Mouse (Mus musculus) adrenal gland, adult 8-10 months (tissue): Measurements from ENCODE around the gene Mphosph6. TPM values are rescaled to one million over a fixed set of nuclear protein-coding genes. Genes with fewer than 3 reads are reported as not detected.

Experiments
- DNase-seq: peaks from one replicate; pipeline ENCODE4 v3.0.0; 2022
- total RNA-seq, 4 experiments: library from RNA; stranded (reverse); gene quantifications; 2 replicates each; pipeline ENCODE4 v1.2.4; 2022

The Mphosph6 gene
- total RNA-seq, 4 experiments from 2014 or later, result 17.5 to 24.0 (median 21.9) TPM

DNA sequence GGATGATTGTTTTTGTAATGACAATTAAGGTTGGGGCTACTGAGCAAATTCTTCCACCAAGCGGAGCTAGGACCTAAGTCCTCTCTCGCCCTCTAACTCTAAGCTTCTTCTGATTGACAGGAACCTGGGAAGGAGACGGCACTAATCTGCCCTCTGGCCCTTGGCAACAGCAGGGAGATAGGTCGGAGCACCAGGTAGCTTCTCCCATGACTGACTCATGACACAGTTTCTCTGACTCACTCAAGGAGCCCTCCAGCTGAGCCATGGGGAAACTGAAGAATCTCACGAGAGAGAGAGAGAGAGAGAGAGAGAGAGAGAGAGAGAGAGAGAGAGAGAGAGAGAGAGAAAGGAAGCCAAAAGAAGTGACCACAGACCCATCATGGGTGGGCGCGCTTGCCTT, 32.8 kb downstream of the Mphosph6 start:
- DNase-seq, result no peak

DNA sequence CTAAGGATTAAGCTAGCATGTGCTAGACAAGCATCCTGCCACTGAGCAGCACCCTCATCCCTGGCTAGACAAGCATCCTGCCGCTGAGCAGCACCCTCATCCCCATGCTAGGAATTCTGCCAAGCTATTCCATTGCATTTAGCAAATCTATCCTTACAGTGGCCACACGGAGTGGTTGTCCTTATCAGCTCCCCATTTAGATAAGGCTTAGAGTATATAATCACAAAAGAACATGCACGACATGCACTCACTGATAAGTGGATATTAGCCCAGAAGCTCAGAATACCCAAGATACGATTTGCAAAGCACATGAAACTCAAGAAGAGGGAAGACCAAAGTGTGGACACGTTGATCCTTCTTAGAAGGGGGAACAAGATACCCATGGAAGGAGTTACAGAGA, 35.8 kb downstream of the Mphosph6 start:
- DNase-seq, result no peak

DNA sequence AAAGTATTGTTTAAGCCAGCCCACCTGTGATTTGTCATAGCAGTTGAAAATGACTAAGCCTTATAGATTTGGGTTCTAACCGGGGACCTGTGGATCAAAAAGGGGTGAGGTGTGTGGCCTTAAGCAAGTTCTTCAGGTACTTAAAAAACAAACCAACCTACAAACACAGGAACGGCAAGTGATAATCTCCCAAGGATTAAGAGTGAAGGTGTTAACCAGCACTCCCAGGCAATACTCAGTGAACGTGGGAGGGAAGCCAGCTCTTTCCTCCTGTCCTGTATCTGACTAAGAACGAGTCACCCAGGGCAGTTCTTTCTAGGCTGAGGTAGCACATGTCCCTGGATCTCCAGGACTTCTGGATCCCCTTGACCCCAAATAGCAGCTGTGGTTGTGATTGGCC, 37.1 kb downstream of the Mphosph6 start:
- no peak for DNase-seq

DNA sequence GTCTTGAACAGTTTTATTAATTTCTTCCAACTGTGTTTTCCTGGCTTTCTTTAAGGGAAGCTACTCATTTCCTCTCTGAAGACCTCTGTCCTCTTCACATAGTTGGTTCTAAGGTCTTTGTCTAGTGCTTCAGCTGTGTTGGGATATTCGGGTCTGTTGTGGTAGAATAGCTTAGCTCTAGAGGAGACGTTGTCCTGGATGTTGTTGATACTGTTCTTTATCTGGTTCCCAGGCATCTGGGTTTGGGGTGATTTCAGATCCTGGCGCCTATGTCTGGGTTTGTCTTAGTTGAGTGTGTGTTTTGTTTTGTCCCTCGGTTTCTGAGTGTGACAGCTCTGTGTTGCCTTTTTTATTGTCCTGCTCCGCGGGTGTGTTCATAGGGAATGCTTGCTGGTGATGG, 39.0 kb downstream of the Mphosph6 start:
- no peak for DNase-seq

DNA sequence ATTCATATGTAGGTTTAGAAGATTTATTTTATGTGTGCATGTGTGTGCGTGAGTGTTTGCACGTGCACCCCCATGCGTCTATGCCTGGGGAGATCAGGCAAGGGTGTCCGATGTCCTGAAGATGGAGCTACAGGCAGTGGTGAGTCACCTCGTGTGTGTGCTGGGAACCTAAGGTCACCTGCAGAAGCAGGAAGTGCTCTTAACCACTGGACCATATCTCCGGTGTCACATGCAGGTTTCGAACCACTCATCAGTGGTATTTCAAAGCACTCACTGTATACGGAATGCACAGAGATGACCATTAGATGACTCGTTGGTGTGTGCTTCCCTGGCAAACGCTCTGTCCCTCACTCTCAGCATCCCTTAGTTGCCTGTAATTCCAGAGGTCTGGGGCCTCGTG, 43.8 kb downstream of the Mphosph6 start:
- no peak for DNase-seq

DNA sequence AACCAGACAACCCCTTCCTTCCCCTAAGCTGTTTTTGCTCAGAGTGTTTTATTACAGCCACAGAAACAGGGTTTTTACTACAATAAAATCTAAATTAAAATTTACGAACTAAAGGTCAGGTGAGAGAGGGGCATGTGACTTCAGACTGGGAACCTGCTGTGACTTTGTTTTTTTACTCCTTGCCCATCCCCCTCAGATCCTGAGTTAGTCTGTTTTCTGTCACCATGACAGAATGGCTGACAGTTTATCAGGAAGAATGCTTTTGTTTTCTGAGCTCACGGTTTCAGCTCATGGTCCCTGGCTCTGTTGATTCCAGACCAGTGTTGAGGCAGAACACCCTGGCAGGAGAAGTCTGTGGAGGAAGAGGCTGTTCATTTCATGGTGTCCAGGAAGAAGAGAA, 52.3 kb downstream of the Mphosph6 start:
- DNase-seq, result no peak

DNA sequence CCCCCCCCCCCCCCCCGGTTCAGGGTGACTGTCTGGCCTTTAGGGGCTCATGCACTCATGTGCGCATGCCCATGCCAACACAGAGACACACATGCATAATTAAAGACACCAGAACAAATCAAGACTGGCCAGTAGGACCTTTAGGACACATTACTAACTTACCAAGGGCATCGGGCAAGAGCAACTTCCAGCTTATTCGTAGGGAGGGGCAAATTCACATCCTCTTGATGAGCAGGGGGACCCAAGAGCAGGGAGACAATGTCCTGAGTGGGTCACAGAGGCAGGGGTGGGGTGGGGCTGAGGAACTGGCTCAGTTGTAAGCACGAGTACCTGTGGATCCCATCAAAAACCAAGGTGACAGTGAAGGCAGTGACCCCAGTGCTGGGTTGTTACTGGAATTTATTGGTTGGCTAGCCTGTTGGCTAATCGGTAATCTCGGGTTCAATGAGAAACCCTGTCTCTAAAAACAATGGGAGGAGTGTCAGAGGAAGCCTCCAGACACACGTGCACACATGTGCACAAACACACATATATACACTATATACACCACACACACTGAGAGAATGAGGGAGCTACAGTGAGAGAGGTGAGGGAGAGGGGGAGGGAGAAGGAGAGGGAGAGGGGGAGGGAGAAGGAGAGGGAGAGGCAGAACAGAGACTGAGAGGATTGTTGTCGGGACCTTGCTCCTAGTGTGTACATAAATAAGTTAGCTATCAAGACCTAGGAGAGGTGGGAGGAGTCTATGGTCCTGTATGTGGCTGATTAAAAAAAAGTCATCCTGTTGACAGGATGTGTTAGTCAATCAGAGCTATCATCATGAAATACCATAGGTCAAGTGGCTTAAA, 53.6 kb downstream of the Mphosph6 start:
- DNase-seq, result no peak

DNA sequence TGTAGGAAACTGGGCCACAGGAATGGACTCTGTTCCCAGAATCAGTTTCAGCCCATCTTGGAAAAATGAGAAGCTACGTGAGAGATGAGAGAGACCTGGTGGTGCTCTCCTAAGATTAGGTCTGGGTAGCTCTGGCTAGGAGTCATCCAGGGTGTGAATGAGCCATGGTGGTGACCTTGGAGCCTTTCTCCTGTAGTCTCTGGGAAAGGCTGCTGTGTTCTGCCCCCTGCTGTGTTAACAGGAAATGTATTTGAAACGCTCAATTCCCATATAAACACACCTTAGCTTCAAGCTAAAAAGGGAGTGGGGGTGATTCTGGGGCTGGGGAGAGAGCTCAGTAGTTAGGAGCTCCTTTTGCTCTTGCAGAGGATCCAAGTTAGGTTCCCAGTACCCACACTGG, 54.3 kb downstream of the Mphosph6 start:
- DNase-seq, result no peak

DNA sequence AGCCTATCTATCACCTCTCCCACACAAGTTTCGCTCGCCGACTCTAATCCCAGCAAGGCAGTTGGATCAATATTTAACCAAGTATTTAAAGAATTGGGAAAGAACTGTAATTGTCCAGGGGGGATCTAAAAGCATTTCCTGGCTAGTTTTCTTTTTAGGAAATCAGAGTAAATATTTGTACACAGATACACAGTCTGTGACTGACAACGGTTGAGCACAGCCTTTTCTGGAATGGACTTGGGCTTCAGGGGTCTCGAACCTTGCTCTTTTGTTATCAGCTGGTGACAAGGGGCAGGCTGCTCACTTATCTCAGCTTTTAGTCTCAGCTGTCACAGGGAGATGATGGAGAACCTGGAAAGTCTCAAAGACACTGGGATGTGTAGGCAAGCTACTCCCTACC, 55.1 kb downstream of the Mphosph6 start:
- no peak for DNase-seq

DNA sequence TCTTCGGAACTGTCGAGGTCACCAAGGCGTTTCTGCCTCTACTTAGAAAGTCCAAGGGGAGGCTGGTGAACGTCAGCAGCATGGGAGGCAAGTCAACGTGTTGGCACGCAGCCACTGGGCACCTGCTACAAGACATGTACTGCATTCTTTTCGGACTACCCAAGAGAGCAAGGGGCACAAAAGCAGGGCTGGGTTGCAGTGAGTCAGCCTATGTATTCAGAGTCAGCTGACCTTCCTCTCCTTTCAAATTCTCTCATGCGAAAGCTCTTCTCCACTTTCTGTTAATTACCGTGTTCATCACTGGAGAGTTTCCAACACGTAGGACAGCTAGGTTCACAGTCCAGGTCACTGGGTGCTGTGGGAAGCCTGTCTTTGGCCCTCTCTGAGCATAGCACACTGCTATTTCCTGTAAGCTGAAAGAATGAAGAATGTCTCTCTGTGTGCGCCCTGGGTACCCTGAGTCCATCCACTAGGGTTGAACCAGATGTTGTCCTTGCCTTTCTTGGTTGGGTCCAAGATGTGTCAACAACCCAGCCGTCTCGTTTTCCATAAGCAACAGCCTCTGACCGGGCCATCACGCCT, 59.2 kb downstream of the Mphosph6 start:
- no peak for DNase-seq

Other genes with a start within 250 kb of the Mphosph6 start
- gene Sdr42e1, start 128.3 kb downstream of the Mphosph6 start, total RNA-seq, result 1 to 10 TPM; 1.6 to 3.5 (median 2.0) TPM
- gene Hsd17b2, start 100.0 kb downstream of the Mphosph6 start, total RNA-seq, result not detected